Mouse (Mus musculus) erythroblast, embryonic 14.5 days (primary cell): ENCODE measurements around the gene Retn. TPM values are rescaled to one million over a fixed set of nuclear protein-coding genes. Genes with fewer than 3 reads are reported as not detected.

ENCODE experiments used
- H3K27me3 ChIP-seq: 2 replicates; pipeline ENCODE4 v1.6.1; 2012; ENCODE audit warnings: inconsistent platforms; ENCODE audit not compliant: control insufficient read depth
- H3K36me3 ChIP-seq: 2 replicates; pipeline ENCODE4 v1.6.1; 2012; ENCODE audit warnings: mild to moderate bottlenecking, inconsistent platforms; ENCODE audit not compliant: control insufficient read depth
- H3K4me1 ChIP-seq: 2 replicates; pipeline ENCODE4 v1.6.1; 2012; ENCODE audit warnings: inconsistent platforms; ENCODE audit not compliant: control insufficient read depth
- H3K4me3 ChIP-seq: replicated peaks from 2 replicates; pipeline ENCODE3; 2012; ENCODE audit warnings: moderate library complexity, mild to moderate bottlenecking, inconsistent platforms
- H3K9me3 ChIP-seq: 2 replicates; pipeline ENCODE4 v1.6.1; 2012; ENCODE audit warnings: low read length, inconsistent platforms, mixed read lengths; ENCODE audit not compliant: control insufficient read depth
- GATA1 ChIP-seq: IDR thresholded peaks from 2 replicates; pipeline ENCODE4 v1.6.1; 2012; ENCODE audit warnings: low read length, inconsistent platforms, mixed read lengths
- TAL1 ChIP-seq: IDR thresholded peaks from 3 replicates; pipeline ENCODE4 v1.6.1; 2012; ENCODE audit warnings: low read length, inconsistent platforms, mixed read lengths
- polyA plus RNA-seq: library from polyadenylated mRNA; stranded (reverse); fragments of >175 nt; gene quantifications from 2 replicates; pipeline ENCODE4 v1.2.3, GENCODE M21; 2012

Gene Retn
- polyA plus RNA-seq, 1 experiment: not detected

DNA sequence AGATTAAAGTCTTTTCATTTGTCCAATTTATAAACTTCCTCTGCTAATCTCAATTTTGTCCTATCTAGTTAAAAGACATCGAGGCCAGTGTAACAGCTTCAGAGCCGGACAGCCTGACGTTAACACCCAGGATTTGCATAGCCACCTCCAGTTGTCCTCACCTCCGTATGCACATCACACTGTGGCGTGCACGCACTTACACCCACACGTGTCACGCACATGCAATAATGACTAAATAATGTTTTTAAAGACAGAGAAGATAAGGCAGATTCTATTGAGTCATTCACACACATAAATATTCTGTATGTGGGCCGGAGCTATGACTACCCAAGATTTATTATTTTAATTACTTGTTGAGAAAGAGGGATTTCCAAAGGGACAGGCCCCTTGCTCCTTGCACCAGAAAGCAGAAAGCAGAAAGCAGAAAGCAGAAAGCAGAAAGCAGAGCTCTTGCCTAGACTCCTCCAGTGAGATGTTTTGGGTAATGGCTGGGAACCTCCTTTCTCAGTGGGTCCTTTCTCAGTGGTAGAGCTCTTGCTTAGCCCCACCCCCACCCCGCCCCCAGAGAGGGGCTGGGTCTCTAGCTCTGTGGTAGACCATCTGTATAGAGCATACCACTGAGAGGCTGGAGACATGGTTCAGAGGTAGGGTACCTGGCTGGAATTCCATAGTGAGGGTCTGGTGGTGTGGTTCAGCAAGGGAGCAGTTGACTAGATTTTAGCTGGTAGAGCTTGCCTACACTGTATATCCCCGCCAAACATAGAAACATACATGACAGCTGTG, 653 bp upstream of the Retn start:
- Histone ChIP-seq H3K9me3 (no peaks in the 10 kb centered on the region), H3K36me3 (no peaks in the 10 kb centered on the region), H3K4me3 (no peak overlapping the region), H3K4me1 (no peaks in the 10 kb centered on the region), H3K27me3 (peaks cover 15% of the 10 kb centered on the region)
- no peak for TF ChIP-seq GATA1
- TF ChIP-seq TAL1: no peak

GRCm38 (mm10) chr8:3656725-3657381, 1.3 kb downstream of the Retn start:
- peaks cover 15% of the 10 kb centered on the region for H3K27me3 ChIP-seq
- H3K36me3 ChIP-seq: no peaks in the 10 kb centered on the region
- H3K4me1 ChIP-seq: no peaks in the 10 kb centered on the region
- no peaks in the 10 kb centered on the region for H3K9me3 ChIP-seq
- TF ChIP-seq TAL1 (no peak), GATA1 (no peak)
- no peak overlapping the region for H3K4me3 ChIP-seq

- no peak overlapping the region for H3K4me3 ChIP-seq
- TF ChIP-seq TAL1: no peak
- TF ChIP-seq GATA1: no peak
- peaks cover 11% of the 10 kb centered on the region for H3K27me3 ChIP-seq
- no peaks in the 10 kb centered on the region for H3K9me3 ChIP-seq
- no peaks in the 10 kb centered on the region for H3K36me3 ChIP-seq
- no peaks in the 10 kb centered on the region for H3K4me1 ChIP-seq
Observed at GRCm38 (mm10) chr8:3660889-3661288, 5.3 kb downstream of the Retn start.

DNA sequence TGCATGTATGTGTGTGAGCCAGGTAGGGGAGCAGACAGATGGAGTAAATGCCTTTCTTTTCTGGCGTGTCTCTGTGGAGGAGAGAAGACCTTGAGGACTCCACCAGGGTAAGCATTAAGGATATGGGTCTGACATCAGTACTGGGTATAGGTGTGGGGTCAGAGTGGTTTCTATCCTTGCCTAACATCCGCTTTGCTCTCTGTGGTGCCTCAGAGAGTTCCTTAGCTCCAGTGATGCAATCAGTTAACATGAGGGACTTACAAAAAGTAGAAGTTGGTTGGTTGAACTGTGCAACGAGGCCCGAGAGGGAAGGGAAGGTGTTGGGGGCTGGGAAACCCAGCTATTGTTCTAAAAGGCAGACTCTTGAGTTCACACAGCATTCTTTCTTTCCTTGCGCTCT, 8.8 kb downstream of the Retn start:
- H3K9me3 ChIP-seq: no peaks in the 10 kb centered on the region
- TF ChIP-seq GATA1: no peak
- TF ChIP-seq TAL1: no peak
- no peaks in the 10 kb centered on the region for H3K36me3 ChIP-seq
- H3K27me3 ChIP-seq: no peaks in the 10 kb centered on the region
- H3K4me3 ChIP-seq: no peak overlapping the region
- no peaks in the 10 kb centered on the region for H3K4me1 ChIP-seq

DNA sequence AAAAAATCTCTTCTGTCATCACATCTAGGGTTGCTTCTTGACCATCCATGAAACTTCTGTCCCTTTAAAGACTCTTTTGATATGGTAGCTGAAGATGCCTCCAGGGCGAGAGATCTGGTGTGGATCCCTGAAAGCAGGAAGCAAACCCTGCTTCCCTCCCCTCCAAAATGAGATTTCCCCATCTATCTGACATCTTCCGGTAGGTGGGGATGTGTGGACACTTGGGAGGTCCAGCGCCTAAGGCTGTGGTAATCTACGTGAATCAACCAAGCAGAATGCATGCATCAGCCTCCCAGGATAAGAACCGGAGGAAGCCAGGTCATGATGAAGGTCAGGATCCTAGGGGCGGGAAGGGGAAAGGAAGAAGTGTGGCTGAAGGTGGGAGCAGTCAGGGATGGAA, 9.9 kb downstream of the Retn start, which contains the start of gene Mcemp1:
Gene Mcemp1 (plus strand): TSS at position 248 of the 400 bp plus-strand sequence.
- H3K4me3 ChIP-seq: no peak within 1 kb of the TSS

GRCm38 (mm10) chr8:3670388-3670787, 14.8 kb downstream of the Retn start:
- Histone ChIP-seq H3K4me3 (no peak overlapping the region), H3K4me1 (peaks cover 7% of the 10 kb centered on the region), H3K36me3 (no peaks in the 10 kb centered on the region), H3K27me3 (no peaks in the 10 kb centered on the region), H3K9me3 (no peaks in the 10 kb centered on the region)
- no peak for TF ChIP-seq GATA1
- TF ChIP-seq TAL1: no peak

More for the DNA sequence above, 9.9 kb downstream of the Retn start, which contains the start of gene Mcemp1:
- TF ChIP-seq GATA1 (no peak), TAL1 (no peak)
- no peaks in the 10 kb centered on the region for H3K36me3 ChIP-seq
- H3K27me3 ChIP-seq: no peaks in the 10 kb centered on the region
- H3K9me3 ChIP-seq: no peaks in the 10 kb centered on the region
- no peaks in the 10 kb centered on the region for H3K4me1 ChIP-seq

DNA sequence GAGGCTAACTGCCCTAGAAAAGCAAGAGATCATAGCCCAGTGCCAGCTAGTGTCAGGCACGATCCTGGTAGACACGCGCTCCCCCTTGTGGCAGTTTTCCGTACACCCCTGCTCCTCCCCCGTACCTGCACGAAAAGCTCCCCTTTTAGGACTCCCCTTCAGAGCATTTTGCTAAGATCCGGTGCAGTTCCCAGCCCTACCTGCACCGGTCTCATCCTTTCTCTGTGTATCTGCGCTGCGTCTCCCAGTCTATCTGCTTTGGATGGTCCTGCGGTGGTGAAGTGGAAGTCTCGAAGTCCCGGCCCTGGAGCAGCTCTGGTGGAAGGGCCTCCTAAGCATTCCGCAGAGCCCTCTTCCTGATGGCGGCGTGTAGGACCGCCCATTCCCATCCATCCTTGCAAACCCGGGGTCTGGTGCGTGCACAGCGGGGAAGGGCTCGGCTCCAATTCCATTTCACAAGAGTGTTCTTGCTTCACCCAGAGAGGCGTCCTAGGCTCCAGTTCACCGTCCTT, 16.5 kb downstream of the Retn start, which contains the start of gene Fcor:
Gene Fcor (minus strand): TSS at position 383 of the 512 bp plus-strand sequence.
- Histone ChIP-seq H3K36me3 (no peaks in the 10 kb centered on the region), H3K4me1 (peaks cover 17% of the 10 kb centered on the region), H3K27me3 (no peaks in the 10 kb centered on the region), H3K4me3 (peak within 1 kb of the TSS; percentile 59), H3K9me3 (no peaks in the 10 kb centered on the region)
- TF ChIP-seq TAL1 (no peak), GATA1 (no peak)

- no peak for TF ChIP-seq GATA1
- no peak for TF ChIP-seq TAL1
- Histone ChIP-seq H3K4me3 (no peak overlapping the region), H3K4me1 (peaks cover 33% of the 10 kb centered on the region), H3K9me3 (peaks cover 6% of the 10 kb centered on the region), H3K27me3 (no peaks in the 10 kb centered on the region), H3K36me3 (peaks cover 13% of the 10 kb centered on the region)
Observed at GRCm38 (mm10) chr8:3674671-3675070, 19.1 kb downstream of the Retn start.

DNA sequence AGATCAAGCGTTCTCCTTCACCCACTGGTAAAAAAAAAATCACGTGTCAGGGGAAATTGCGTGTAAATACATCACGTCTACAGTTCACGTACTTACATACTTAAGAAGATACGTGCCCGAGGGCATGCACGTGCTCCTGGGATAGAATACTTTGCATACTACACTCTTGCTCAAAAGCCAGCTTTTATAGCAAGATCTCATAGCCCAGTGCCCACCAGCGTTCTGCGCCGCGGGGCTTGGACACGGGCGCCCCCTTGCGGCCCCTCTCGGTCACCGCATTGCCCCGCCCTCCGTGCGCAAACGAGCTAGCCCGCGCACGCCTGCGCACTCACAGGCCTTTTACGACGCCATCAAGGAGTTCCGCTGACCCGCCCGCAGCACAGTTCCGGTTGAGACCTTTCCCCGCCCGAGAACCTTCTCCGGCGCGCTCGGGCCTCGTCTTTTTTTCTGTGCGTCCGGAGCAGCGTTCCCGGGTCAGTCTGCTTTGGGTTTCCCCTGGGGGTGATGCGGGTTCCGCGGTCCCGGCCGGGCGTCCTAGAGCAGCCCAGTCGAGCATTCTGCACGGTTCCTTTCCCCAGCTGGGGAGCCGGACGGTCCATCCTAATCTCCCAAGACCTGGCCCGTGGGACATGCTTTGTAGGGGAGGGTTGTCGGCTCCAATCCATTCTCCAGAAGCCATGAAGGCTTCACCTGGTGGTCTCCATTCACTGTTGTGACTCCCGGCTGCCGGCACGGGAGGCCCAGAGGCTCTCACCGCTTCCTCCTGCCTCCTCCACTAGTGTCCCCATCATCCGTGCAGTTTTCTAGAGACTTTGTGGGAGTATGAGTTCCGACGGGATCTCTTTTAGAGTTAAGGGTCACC, 20.8 kb downstream of the Retn start, which contains the start of gene Trappc5:
Gene Trappc5 (plus strand): TSS at position 169 of the 862 bp plus-strand sequence.
- no peaks in the 10 kb centered on the region for H3K27me3 ChIP-seq
- TF ChIP-seq GATA1: no peak
- TF ChIP-seq TAL1: no peak
- H3K4me3 ChIP-seq: peak within 1 kb of the TSS; percentile 98
- peaks cover 33% of the 10 kb centered on the region for H3K4me1 ChIP-seq
- H3K36me3 ChIP-seq: peaks cover 27% of the 10 kb centered on the region
- H3K9me3 ChIP-seq: peaks cover 6% of the 10 kb centered on the region
